Mouse (Mus musculus) heart, postnatal 0 days (tissue): ENCODE measurements around the gene Sntg2. TPM values are rescaled to one million over a fixed set of nuclear protein-coding genes. Genes with fewer than 3 reads are reported as not detected.

Experiments used
- ATAC-seq: fragments of 200-750 bp; cut with Nextera tagmentation; 2 replicates; pipeline ENCODE4 v1.8.0; 2017; ENCODE audit warnings: low read depth, moderate number of reproducible peaks, moderate library complexity; ENCODE audit not compliant: insufficient read depth
- DNase-seq: peaks from one replicate; pipeline ENCODE4 v3.0.0-alpha.2; 2016; ENCODE audit warnings: low spot score
- H3K27ac ChIP-seq: fragments of 300-500 bp; sonication (generic); 2 replicates; pipeline ENCODE4 v1.5.1; 2014; ENCODE audit warnings: low read depth, mild to moderate bottlenecking
- H3K27me3 ChIP-seq: fragments of 300-500 bp; sonication (generic); 2 replicates; pipeline ENCODE4 v1.6.1; 2014; ENCODE audit warnings: low read length, mixed read lengths; ENCODE audit not compliant: control insufficient read depth, insufficient read depth
- H3K36me3 ChIP-seq: fragments of 300-500 bp; sonication (generic); replicated peaks from 2 replicates; pipeline ENCODE4 v1.6.1; 2014; ENCODE audit warnings: low read length, mixed read lengths; ENCODE audit not compliant: control insufficient read depth, insufficient read depth
- H3K4me1 ChIP-seq: fragments of 300-500 bp; sonication (generic); 2 replicates; pipeline ENCODE4 v1.6.1; 2014; ENCODE audit warnings: antibody characterized with exemption; ENCODE audit not compliant: control insufficient read depth, insufficient read depth
- H3K4me2 ChIP-seq: fragments of 300-500 bp; sonication (generic); 2 replicates; pipeline ENCODE4 v1.6.1; 2014; ENCODE audit warnings: low read depth, mild to moderate bottlenecking, low read length, moderate library complexity
- H3K4me3 ChIP-seq: fragments of 300-500 bp; sonication (generic); 2 replicates; pipeline ENCODE4 v1.5.1; 2014; ENCODE audit warnings: low read depth, low read length
- H3K9ac ChIP-seq: fragments of 300-500 bp; sonication (generic); replicated peaks from 2 replicates; pipeline ENCODE4 v1.6.1; 2014; ENCODE audit warnings: low read depth, low read length, mixed read lengths
- H3K9me3 ChIP-seq: fragments of 300-500 bp; sonication (generic); replicated peaks from 2 replicates; pipeline ENCODE4 v1.6.1; 2016; ENCODE audit warnings: low read length; ENCODE audit not compliant: control insufficient read depth
- CTCF ChIP-seq: IDR thresholded peaks from 2 replicates; pipeline ENCODE4 v1.5.1; 2016; ENCODE audit warnings: antibody characterized with exemption, control low read depth, low read depth
- EP300 ChIP-seq: IDR thresholded peaks from 2 replicates; pipeline ENCODE4 v1.6.1; 2016; ENCODE audit warnings: antibody characterized with exemption, low read depth
- WGBS: fragments of 180-500 bp; shearing (Covaris S2); extraction: QIAGEN DNeasy Blood & Tissue Kit; methylation state at CpG from one replicate; pipeline ENCODE4 v1.1.7; 2014; 5-methylcytosine and 5-hydroxymethylcytosine counted together
- polyA plus RNA-seq: library from polyadenylated mRNA; unstranded; fragments of >200 nt; fragmentation: Nextera tagmentation; extraction: Ambion mirVana; gene quantifications from 2 replicates; pipeline ENCODE4 v1.2.1, GENCODE M21; 2015
- total RNA-seq: library from RNA; depleted of rRNA; stranded (reverse); fragments of >200 nt; gene quantifications from 2 replicates; pipeline ENCODE4 v1.2.3, GENCODE M21; 2014; ENCODE audit warnings: low replicate concordance

Sntg2 gene
- total and polyA plus RNA-seq, 2 experiments from 2014 or later: 2.8 to 13.9 TPM

DNA sequence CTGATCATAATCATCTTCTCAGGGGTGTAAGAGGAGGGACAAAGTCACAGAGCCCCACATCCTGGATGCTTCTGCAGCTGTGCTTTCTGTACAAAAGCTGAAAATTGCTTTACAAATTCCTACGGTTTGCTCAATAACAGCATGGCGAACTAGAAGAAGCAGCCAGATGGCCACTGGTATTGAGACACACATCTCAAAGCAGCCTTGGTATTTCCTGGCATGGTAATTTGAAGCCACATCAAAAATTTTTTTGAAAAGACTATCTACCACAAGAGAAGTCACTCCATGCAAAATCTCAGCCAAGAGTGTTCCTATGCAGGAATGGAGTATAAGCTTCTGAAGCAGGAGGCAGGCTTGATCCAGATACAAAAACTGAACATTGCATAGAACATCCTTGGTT, 195.6 kb downstream of the Sntg2 start:
- Histone ChIP-seq H3K36me3 (no peaks in the 10 kb centered on the region), H3K4me3 (no peak overlapping the region), H3K9ac (no peak overlapping the region), H3K27ac (no peak overlapping the region), H3K9me3 (no peaks in the 10 kb centered on the region), H3K4me1 (no peaks in the 10 kb centered on the region), H3K4me2 (no peak overlapping the region), H3K27me3 (no peaks in the 10 kb centered on the region)
- WGBS: 85% methylated on average over 2 of the region's 2 CpGs
- no peak for ATAC-seq
- no peak for DNase-seq
- no peak for TF ChIP-seq CTCF
- no peak for TF ChIP-seq EP300

DNA sequence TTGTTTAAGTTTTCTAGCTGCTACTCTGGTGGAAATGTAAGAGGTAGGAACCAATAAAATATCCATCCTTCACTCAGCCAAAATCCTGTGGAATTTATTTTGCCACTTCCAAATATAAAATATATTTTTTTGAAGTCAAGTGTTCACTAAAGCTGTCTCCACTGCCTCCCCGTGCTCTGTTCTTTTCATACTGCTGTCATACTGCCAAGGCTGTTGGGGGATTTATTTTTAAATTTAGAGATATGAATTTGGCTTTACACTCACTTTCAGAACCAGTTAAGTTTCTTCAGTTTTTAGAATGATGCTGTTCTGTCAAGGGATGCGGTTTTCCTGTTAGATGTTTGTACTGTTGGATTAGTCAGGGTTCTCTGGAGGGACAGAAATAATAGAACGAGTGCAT, 204.7 kb downstream of the Sntg2 start:
- DNase-seq (peak; percentile 64), ATAC-seq (peak; percentile 60)
- Histone ChIP-seq H3K36me3 (no peaks in the 10 kb centered on the region), H3K27me3 (no peaks in the 10 kb centered on the region), H3K4me3 (no peak overlapping the region), H3K4me1 (peaks cover 20% of the 10 kb centered on the region), H3K4me2 (no peak overlapping the region), H3K9ac (no peak overlapping the region), H3K27ac (peak overlapping the region; percentile 80), H3K9me3 (no peaks in the 10 kb centered on the region)
- TF ChIP-seq CTCF (no peak), EP300 (no peak)
- 37% methylated on average over 3 of the region's 3 CpGs for WGBS

DNA sequence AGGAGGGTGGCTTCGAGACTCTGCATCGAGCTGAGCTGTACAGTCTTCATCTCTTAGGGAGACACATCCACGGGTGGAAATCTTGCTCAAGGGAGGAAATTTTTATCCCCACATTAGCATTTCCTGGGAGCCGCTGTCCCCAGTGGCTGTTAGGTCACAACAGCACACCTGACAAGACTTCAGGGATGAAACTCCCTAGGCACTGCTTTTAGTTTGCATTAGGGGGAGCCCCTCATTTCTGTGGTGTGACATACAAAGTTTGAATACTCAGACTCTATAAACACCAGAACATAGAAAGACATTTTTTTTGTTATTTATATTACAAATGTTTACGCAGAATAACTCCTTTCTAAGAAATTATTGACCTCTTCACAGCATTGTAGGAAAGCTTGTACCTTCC, 208.6 kb downstream of the Sntg2 start:
- H3K4me1 ChIP-seq: peaks cover 32% of the 10 kb centered on the region

DNA sequence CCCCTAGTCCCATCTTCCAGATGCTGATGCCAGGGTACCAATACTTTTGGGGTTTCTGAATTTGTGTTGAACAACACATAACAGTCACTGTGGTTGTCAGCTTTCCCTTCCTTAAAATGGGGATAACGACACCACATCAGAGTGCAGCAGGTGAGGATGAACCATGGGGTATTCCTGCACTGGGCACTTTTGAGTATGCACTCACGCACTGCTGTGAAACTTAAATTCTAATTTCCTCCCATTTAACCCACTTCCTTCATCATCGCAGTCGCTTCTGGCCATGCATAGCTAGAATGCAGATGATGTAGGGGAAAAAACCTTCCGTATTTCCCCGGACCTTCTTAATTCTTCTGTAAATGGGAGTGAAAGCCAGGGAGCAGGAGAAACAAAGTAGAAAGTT, 209.2 kb downstream of the Sntg2 start:
- TF ChIP-seq CTCF: no peak
- no peak for TF ChIP-seq EP300
- Histone ChIP-seq H3K27me3 (no peaks in the 10 kb centered on the region), H3K4me2 (no peak overlapping the region), H3K36me3 (no peaks in the 10 kb centered on the region), H3K4me1 (peaks cover 29% of the 10 kb centered on the region), H3K9me3 (no peaks in the 10 kb centered on the region), H3K27ac (no peak overlapping the region), H3K9ac (no peak overlapping the region), H3K4me3 (no peak overlapping the region)
- ATAC-seq (no peak), DNase-seq (no peak)
- 92% methylated on average over 6 of the region's 6 CpGs for WGBS

More for the DNA sequence above, 208.6 kb downstream of the Sntg2 start:
- DNase-seq (no peak), ATAC-seq (no peak)
- no peak for TF ChIP-seq EP300
- TF ChIP-seq CTCF: no peak
- Histone ChIP-seq H3K27me3 (no peaks in the 10 kb centered on the region), H3K9ac (no peak overlapping the region), H3K4me3 (no peak overlapping the region), H3K4me2 (no peak overlapping the region), H3K27ac (no peak overlapping the region), H3K9me3 (no peaks in the 10 kb centered on the region), H3K36me3 (no peaks in the 10 kb centered on the region)
- 76% methylated on average over 5 of the region's 5 CpGs for WGBS

DNA sequence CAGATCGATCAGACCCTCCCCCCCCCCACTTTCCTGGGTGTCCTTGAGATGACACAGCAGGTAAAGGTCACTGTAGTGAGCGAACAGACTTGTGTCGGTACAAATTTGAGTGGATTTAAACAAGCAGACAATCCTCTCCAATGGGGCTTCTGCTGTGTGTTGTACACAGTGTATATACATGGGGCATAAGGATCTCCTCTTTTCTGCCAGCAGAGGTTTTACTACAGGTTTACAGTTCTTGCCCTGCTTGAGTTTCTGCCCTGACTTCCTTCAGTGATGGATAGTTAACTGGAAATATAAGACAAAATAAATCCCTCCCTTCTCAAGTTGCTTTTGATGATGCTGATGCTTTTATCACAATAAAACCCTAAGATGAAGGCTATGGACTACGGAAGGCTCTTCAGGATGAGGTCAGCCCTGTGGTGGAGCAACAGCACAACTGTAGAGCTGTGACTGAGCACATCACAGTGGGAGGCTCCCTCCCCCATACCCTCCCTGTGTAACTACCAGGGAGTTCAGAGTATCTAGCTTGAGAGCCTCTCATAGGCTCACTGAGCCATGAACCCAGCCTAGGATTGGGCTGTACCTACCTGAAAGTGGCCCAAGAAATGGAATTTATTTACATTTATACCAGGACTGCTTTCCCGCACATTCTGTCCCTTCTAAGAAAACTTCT, 211.3 kb downstream of the Sntg2 start:
- Histone ChIP-seq H3K36me3 (no peaks in the 10 kb centered on the region), H3K9me3 (no peaks in the 10 kb centered on the region), H3K4me1 (peaks cover 12% of the 10 kb centered on the region), H3K9ac (no peak overlapping the region), H3K4me3 (no peak overlapping the region), H3K27ac (no peak overlapping the region), H3K27me3 (no peaks in the 10 kb centered on the region), H3K4me2 (no peak overlapping the region)
- WGBS: 81% methylated on average over 5 of the region's 5 CpGs
- TF ChIP-seq EP300 (no peak), CTCF (no peak)
- DNase-seq (no peak), ATAC-seq (no peak)

DNA sequence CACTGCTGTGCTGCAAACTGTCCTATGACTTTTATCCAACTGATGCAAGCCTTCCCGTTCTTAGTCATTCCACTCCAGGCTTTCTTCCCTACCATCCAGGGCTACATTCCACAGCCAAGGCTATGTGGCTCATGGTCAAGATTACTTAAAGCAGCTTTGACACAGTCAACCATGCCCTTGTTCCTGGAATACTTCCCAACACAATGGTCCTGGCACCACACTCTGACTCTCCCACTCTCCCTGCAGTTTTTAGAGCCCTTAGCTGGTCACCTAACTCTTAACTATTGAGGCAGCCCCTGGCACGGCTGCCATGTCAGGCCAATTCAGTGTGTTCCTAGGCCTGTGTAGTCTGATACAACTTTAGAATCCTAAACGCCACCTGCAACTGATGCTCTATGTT, 212.7 kb downstream of the Sntg2 start:
- no peaks in the 10 kb centered on the region for H3K27me3 ChIP-seq
- H3K9me3 ChIP-seq: no peaks in the 10 kb centered on the region
- H3K27ac ChIP-seq: peak overlapping the region; percentile 83
- DNase-seq (peak; percentile 78), ATAC-seq (peak; percentile 93)
- TF ChIP-seq EP300 (no peak), CTCF (no peak)
- H3K4me2 ChIP-seq: no peak overlapping the region
- no peaks in the 10 kb centered on the region for H3K36me3 ChIP-seq
- no peak overlapping the region for H3K9ac ChIP-seq
- H3K4me3 ChIP-seq: no peak overlapping the region
- peaks cover 12% of the 10 kb centered on the region for H3K4me1 ChIP-seq
- WGBS: 27% methylated on average over 3 of the region's 3 CpGs
